Mouse (Mus musculus) stomach, embryonic 14.5 days (tissue): ENCODE measurements at regions not wholly inside any gene's neighbourhood (a gene's known extent, or its start where the extent isn't known, plus 50 kb on each side); places are given as distances from the start of the nearest gene placed in this dataset.

Source experiments
- ATAC-seq: fragments of 200-750 bp; cut with Nextera tagmentation; 2 replicates; pipeline ENCODE4 v1.8.0; 2017; ENCODE audit warnings: low read depth, moderate TSS enrichment; ENCODE audit not compliant: insufficient number of reproducible peaks, insufficient read depth, low FRiP score
- H3K27ac ChIP-seq: fragments of 300-500 bp; sonication (generic); 2 replicates; pipeline ENCODE4 v1.5.1; 2014; ENCODE audit warnings: mild to moderate bottlenecking, low read length, moderate library complexity, mixed read lengths
- H3K27me3 ChIP-seq: fragments of 300-500 bp; sonication (generic); 2 replicates; pipeline ENCODE4 v1.6.1; 2014; ENCODE audit warnings: low read length, control low read depth, mixed read lengths; ENCODE audit not compliant: control insufficient read depth, insufficient read depth
- H3K36me3 ChIP-seq: fragments of 300-500 bp; sonication (generic); 2 replicates; pipeline ENCODE4 v1.6.1; 2014; ENCODE audit warnings: mild to moderate bottlenecking, control low read depth, low read length, moderate library complexity, mixed read lengths; ENCODE audit not compliant: control insufficient read depth, insufficient read depth
- H3K4me1 ChIP-seq: fragments of 300-500 bp; sonication (generic); 2 replicates; pipeline ENCODE4 v1.6.1; 2014; ENCODE audit warnings: low read length, control low read depth, mixed read lengths; ENCODE audit not compliant: control insufficient read depth, insufficient read depth
- H3K4me2 ChIP-seq: fragments of 300-500 bp; sonication (generic); replicated peaks from 2 replicates; pipeline ENCODE4 v1.6.1; 2014; ENCODE audit warnings: low read depth, low read length, control low read depth
- H3K4me3 ChIP-seq: fragments of 300-500 bp; sonication (generic); 2 replicates; pipeline ENCODE4 v1.5.1; 2014; ENCODE audit warnings: low read depth, low read length, control low read depth
- H3K9ac ChIP-seq: fragments of 300-500 bp; sonication (generic); replicated peaks from 2 replicates; pipeline ENCODE4 v1.6.1; 2014; ENCODE audit warnings: low read depth, mild to moderate bottlenecking, control low read depth, low read length, moderate library complexity, mixed read lengths
- H3K9me3 ChIP-seq: fragments of 300-500 bp; sonication (generic); 2 replicates; pipeline ENCODE4 v1.6.1; 2016; ENCODE audit warnings: low read depth, low read length, control low read depth; ENCODE audit not compliant: control insufficient read depth
- WGBS: fragments of 180-500 bp; shearing (Covaris S2); extraction: QIAGEN DNeasy Blood & Tissue Kit; methylation state at CpG from one replicate; pipeline ENCODE4 v1.1.7; 2014; 5-methylcytosine and 5-hydroxymethylcytosine counted together

DNA sequence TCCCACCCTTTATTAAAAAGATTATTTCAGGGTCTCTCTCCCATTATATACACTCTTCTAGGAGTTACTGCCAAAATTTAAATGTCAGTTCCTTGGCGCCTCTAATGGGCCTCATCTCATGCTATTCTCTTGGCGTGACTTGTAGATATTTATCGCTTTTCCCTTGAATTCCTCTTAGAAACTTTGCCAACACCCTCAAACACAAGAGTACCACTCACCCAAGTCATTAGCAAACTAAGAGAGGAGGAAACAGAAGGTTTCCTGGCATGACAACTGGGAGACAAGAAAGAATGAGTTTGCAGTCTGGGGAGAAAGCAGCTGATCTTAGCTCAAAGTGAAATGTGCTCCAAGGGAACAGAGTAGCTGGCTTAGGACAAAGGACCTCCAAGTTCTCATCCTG, 236.8 kb downstream of the Ipo11 start:
- Histone ChIP-seq H3K27ac (no peak overlapping the region), H3K9me3 (no peaks in the 10 kb centered on the region), H3K4me3 (no peak overlapping the region), H3K9ac (no peak overlapping the region), H3K4me2 (no peak overlapping the region), H3K4me1 (no peaks in the 10 kb centered on the region), H3K27me3 (no peaks in the 10 kb centered on the region), H3K36me3 (no peaks in the 10 kb centered on the region)
- no peak for ATAC-seq
- WGBS: 83% methylated on average over 3 of the region's 3 CpGs

GRCm38 (mm10) chr13:106691787-106692571, 244.8 kb downstream of the Ipo11 start:
- Histone ChIP-seq H3K4me1 (no peaks in the 10 kb centered on the region), H3K4me3 (no peak overlapping the region), H3K27ac (no peak overlapping the region), H3K27me3 (no peaks in the 10 kb centered on the region), H3K4me2 (no peak overlapping the region), H3K9ac (no peak overlapping the region), H3K36me3 (no peaks in the 10 kb centered on the region), H3K9me3 (no peaks in the 10 kb centered on the region)
- 74% methylated on average over 10 of the region's 10 CpGs for WGBS
- no peak for ATAC-seq

- no peak for ATAC-seq
- H3K4me2 ChIP-seq: no peak overlapping the region
Observed at GRCm38 (mm10) chr13:106690125-106690524, 246.6 kb downstream of the Ipo11 start.

GRCm38 (mm10) chr13:106689618-106690017, 247.1 kb downstream of the Ipo11 start:
- Histone ChIP-seq H3K4me3 (no peak overlapping the region), H3K4me2 (no peak overlapping the region), H3K27ac (no peak overlapping the region), H3K9me3 (no peaks in the 10 kb centered on the region), H3K4me1 (no peaks in the 10 kb centered on the region), H3K36me3 (no peaks in the 10 kb centered on the region), H3K27me3 (no peaks in the 10 kb centered on the region), H3K9ac (no peak overlapping the region)
- WGBS: 53% methylated on average over 2 of the region's 2 CpGs
- no peak for ATAC-seq

More at GRCm38 (mm10) chr13:106690125-106690524, 246.6 kb downstream of the Ipo11 start:
- no peaks in the 10 kb centered on the region for H3K9me3 ChIP-seq
- WGBS: 85% methylated on average over 3 of the region's 3 CpGs
- H3K4me3 ChIP-seq: no peak overlapping the region
- H3K36me3 ChIP-seq: no peaks in the 10 kb centered on the region
- H3K27me3 ChIP-seq: no peaks in the 10 kb centered on the region
- H3K27ac ChIP-seq: no peak overlapping the region
- H3K9ac ChIP-seq: no peak overlapping the region
- H3K4me1 ChIP-seq: no peaks in the 10 kb centered on the region

GRCm38 (mm10) chr13:106689051-106689450, 247.7 kb downstream of the Ipo11 start:
- 84% methylated on average over 8 of the region's 8 CpGs for WGBS
- H3K27ac ChIP-seq: no peak overlapping the region
- no peaks in the 10 kb centered on the region for H3K36me3 ChIP-seq
- H3K9me3 ChIP-seq: no peaks in the 10 kb centered on the region
- ATAC-seq: no peak
- H3K27me3 ChIP-seq: no peaks in the 10 kb centered on the region
- no peak overlapping the region for H3K9ac ChIP-seq
- no peaks in the 10 kb centered on the region for H3K4me1 ChIP-seq
- H3K4me3 ChIP-seq: no peak overlapping the region
- H3K4me2 ChIP-seq: no peak overlapping the region

DNA sequence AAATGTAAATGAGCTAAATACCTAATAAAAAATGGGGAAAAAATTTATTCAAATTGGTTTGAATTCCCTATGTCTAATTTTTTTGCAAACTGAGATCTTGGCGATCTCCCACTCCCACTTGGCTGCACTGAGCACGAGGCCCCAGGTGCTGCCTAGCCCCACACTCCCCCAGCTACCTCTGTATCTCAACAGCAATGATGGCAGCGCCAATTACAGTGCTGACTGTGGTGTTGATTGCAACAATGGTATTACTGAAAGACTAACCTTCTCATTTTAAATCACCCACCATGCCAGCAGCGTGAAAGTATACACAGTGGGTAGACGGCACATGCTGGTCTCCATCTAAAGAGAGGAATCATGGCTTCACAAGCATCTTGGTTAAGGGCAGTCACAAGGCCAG, 267.1 kb downstream of the Ipo11 start:
- H3K4me2 ChIP-seq: no peak overlapping the region
- no peaks in the 10 kb centered on the region for H3K36me3 ChIP-seq
- no peak overlapping the region for H3K27ac ChIP-seq
- 86% methylated on average over 5 of the region's 5 CpGs for WGBS
- no peaks in the 10 kb centered on the region for H3K4me1 ChIP-seq
- no peak overlapping the region for H3K4me3 ChIP-seq
- no peak for ATAC-seq
- no peaks in the 10 kb centered on the region for H3K27me3 ChIP-seq
- H3K9me3 ChIP-seq: no peaks in the 10 kb centered on the region
- H3K9ac ChIP-seq: no peak overlapping the region

GRCm38 (mm10) chr13:106662195-106662594, 274.6 kb downstream of the Ipo11 start:
- 63% methylated on average over 1 of the region's 1 CpGs for WGBS
- no peaks in the 10 kb centered on the region for H3K4me1 ChIP-seq
- H3K9me3 ChIP-seq: no peaks in the 10 kb centered on the region
- H3K36me3 ChIP-seq: no peaks in the 10 kb centered on the region
- ATAC-seq: no peak
- H3K9ac ChIP-seq: no peak overlapping the region
- H3K4me2 ChIP-seq: no peak overlapping the region
- H3K27ac ChIP-seq: no peak overlapping the region
- H3K4me3 ChIP-seq: no peak overlapping the region
- no peaks in the 10 kb centered on the region for H3K27me3 ChIP-seq

DNA sequence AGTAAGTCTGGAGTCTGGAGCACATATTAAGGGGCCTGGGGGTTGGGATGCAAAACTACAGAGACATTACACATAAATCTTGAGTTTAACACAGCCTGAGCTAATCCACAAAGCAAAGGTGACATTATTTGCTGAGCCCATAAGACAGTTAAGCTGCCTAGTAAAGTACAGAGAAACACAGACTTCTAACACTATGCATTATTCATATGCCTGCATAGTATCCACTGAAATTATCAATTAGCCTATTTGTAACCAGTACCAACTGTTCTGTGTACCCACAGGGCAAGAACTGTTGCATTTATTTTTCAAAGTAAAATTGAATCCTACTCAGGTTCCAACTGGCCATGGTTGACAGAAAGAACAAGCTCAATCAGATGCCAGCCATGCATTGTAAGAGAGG, 287.4 kb downstream of the Ipo11 start:
- no peaks in the 10 kb centered on the region for H3K27me3 ChIP-seq
- no peak overlapping the region for H3K4me2 ChIP-seq
- no peaks in the 10 kb centered on the region for H3K9me3 ChIP-seq
- no peaks in the 10 kb centered on the region for H3K4me1 ChIP-seq
- no peak for ATAC-seq
- H3K9ac ChIP-seq: no peak overlapping the region
- no peak overlapping the region for H3K4me3 ChIP-seq
- H3K36me3 ChIP-seq: no peaks in the 10 kb centered on the region
- H3K27ac ChIP-seq: no peak overlapping the region
